Mouse (Mus musculus): ENCODE measurements at regions not wholly inside any gene's neighbourhood (a gene's known extent, or its start where the extent isn't known, plus 50 kb on each side); places are given as distances from the start of the nearest gene placed in this dataset.

DNA sequence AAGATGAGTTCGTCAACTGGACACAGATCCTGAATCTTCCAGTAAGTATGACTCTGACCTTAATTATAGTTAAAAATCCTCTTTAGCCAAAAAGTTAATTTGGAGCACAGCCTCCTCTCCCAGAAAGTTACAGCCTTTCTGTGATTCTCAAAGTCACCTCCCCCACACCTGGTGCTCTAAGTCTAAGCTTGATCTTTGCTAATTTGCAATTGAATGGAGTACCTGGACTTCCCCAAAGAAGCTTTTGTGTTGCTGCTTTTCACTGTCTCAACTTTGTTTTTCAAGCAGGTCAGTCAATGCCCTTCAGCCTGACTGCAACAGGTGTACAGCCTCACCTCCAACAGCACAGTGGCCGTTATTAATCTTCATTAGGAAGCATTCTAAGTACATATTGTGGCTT is 1015.2 kb upstream of the Tmeff2 start:
- DNase-seq = peak; percentile 62
